Mouse (Mus musculus) heart, embryonic 14.5 days (tissue): ENCODE data around the gene Taok2. TPM values are rescaled to one million over a fixed set of nuclear protein-coding genes. Genes with fewer than 3 reads are reported as not detected.

Experiments
- ATAC-seq: fragments of 200-750 bp; cut with Nextera tagmentation; 2 replicates; pipeline ENCODE4 v1.8.0; 2017; ENCODE audit warnings: low read depth, moderate TSS enrichment; ENCODE audit not compliant: insufficient number of reproducible peaks, insufficient read depth, low FRiP score
- H3K27ac ChIP-seq, 2 experiments: fragments of 200-500 bp in 1 of 2; fragments of 300-500 bp in 1 of 2; sonication (generic) in 1 of 2; replicated peaks in 1 of 2; 2 replicates each; pipeline ENCODE4 v1.5.1; 2012 to 2014; ENCODE audit warnings: low read depth in 2 of 2, low read length in 2 of 2, control low read depth in 1 of 2, mild to moderate bottlenecking in 1 of 2, mixed read lengths in 1 of 2; ENCODE audit not compliant: control insufficient read depth in 1 of 2, insufficient read depth in 1 of 2
- H3K27me3 ChIP-seq: fragments of 300-500 bp; sonication (generic); 2 replicates; pipeline ENCODE4 v1.6.1; 2014; ENCODE audit warnings: mild to moderate bottlenecking, low read length, control low read depth; ENCODE audit not compliant: control insufficient read depth, insufficient read depth
- H3K36me3 ChIP-seq: fragments of 300-500 bp; sonication (generic); 2 replicates; pipeline ENCODE4 v1.6.1; 2014; ENCODE audit warnings: mild to moderate bottlenecking, control low read depth, low read length, mixed read lengths; ENCODE audit not compliant: control insufficient read depth, insufficient read depth
- H3K4me1 ChIP-seq, 2 experiments: fragments of 200-500 bp in 1 of 2; fragments of 300-500 bp in 1 of 2; sonication (generic) in 1 of 2; 2 replicates each; pipeline ENCODE4 v1.6.1; 2012 to 2014; ENCODE audit warnings: low read length in 2 of 2, control low read depth in 1 of 2, mixed read lengths in 1 of 2; ENCODE audit not compliant: control insufficient read depth in 2 of 2, insufficient read depth in 2 of 2
- H3K4me2 ChIP-seq: fragments of 300-500 bp; sonication (generic); 2 replicates; pipeline ENCODE4 v1.6.1; 2014; ENCODE audit warnings: mild to moderate bottlenecking, low read length
- H3K4me3 ChIP-seq, 2 experiments: fragments of 200-500 bp in 1 of 2; fragments of 300-500 bp in 1 of 2; sonication (generic) in 1 of 2; 2 replicates each; pipeline ENCODE4 v1.5.1; 2012 to 2014; ENCODE audit warnings: low read length in 2 of 2, mild to moderate bottlenecking in 2 of 2, control low read depth in 1 of 2, low read depth in 1 of 2, moderate library complexity in 1 of 2; ENCODE audit not compliant: control insufficient read depth in 1 of 2, insufficient read depth in 1 of 2
- H3K9ac ChIP-seq: fragments of 300-500 bp; sonication (generic); 2 replicates; pipeline ENCODE4 v1.6.1; 2014; ENCODE audit warnings: mild to moderate bottlenecking, low read length
- H3K9me3 ChIP-seq: fragments of 300-500 bp; sonication (generic); 2 replicates; pipeline ENCODE4 v1.6.1; 2016; ENCODE audit warnings: low read length, control low read depth; ENCODE audit not compliant: control insufficient read depth
- WGBS: fragments of 180-500 bp; shearing (Covaris S2); extraction: QIAGEN DNeasy Blood & Tissue Kit; methylation state at CpG from one replicate; pipeline ENCODE4 v1.1.7; 2014; 5-methylcytosine and 5-hydroxymethylcytosine counted together
- polyA plus RNA-seq: library from polyadenylated mRNA; unstranded; fragments of >200 nt; fragmentation: Nextera tagmentation; extraction: Ambion mirVana; gene quantifications from 2 replicates; pipeline ENCODE4 v1.2.1, GENCODE M21; 2014

The Taok2 gene
- 19.8 and 21.7 TPM in 2 replicates for polyA plus RNA-seq

DNA sequence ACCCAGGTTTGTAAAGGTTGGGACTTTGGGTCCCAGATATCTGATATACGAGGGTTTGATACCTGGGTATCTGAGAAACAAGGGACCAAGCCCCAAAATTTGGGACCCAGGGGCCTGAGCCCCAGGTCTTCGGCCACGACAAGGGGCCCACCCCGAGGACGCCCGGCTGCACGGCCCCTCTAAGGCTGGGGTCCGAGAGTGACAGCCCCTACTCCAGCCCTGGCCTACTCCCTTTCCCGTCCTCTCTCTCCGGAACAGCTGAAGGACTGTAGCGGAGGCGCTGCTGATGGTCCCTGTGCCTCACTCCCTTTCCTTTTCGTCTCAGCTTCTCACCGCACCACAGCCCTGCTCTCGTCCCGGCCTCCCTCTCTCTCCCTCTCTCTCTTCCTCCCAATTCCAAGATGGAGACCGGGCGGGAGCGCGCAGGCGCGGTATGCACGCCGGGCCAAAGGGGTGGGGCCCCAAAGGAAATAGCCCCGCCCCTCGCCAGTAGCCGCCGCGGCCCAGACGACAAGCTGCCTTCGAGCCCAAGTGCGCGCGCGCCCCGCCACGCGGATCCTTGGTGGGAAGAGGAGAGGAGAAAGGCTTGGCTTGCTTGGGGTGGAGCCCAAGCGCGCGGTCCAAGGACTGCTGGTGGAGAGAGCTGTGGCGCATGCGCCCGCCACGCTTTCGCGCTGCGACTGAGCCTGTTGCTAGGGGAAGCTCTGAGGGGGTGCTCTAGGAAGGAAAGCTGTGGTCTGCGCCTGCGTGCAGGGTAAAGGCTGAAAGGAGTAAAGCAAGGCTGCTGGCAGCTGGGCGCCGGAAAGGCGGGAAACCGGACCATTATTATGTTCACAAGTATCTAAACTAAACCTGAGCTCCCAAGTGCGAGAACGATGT lies at the start of gene Taok2:
TSS of gene Taok2 (minus strand) at position 418 of the 879 bp plus-strand sequence.
- WGBS: under 1% methylated on average over 56 of the region's 56 CpGs
- peak; percentile 96 for ATAC-seq

DNA sequence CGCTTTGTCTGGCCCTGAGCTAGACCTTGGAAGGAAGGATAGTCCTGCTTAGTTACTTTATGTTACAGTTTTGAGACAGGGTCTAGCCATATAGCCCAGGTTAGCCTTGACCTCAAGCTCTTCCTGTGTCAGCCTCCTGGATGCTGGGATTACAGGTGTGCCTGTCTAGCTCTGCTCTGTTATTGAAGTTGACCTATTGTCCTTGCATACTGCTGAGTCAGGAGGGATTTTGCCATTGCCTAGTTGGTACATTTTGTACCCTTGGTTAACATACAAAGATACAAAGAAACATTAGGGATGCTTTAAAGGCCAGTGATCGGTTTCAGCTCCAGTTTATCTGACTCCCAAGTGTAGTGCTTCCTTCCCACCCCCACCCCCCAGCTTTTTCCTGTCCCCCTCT lies 48.1 kb upstream of the Taok2 start:
- WGBS: 75% methylated on average over 2 of the region's 2 CpGs
- no peaks in the 10 kb centered on the region for H3K27me3 ChIP-seq
- no peak overlapping the region for H3K4me2 ChIP-seq
- H3K36me3 ChIP-seq: peaks cover 49% of the 10 kb centered on the region
- no peaks in the 10 kb centered on the region for H3K9me3 ChIP-seq
- H3K4me1 ChIP-seq: peaks cover 3 to 6% of the 10 kb centered on the region in 2 experiments
- H3K9ac ChIP-seq: no peak overlapping the region
- no peak for ATAC-seq
- no peak overlapping the region for H3K4me3 ChIP-seq
- H3K27ac ChIP-seq: no peak overlapping the region

More for the DNA sequence above, at the start of gene Taok2:
- Histone ChIP-seq H3K27me3 (no peaks in the 10 kb centered on the region), H3K9ac (peak within 1 kb of the TSS; percentile 96), H3K9me3 (no peaks in the 10 kb centered on the region), H3K27ac (peak within 1 kb of the TSS; percentile 94 to 97), H3K4me3 (peak within 1 kb of the TSS; percentile 84 to 89), H3K4me2 (peak within 1 kb of the TSS; percentile 95), H3K36me3 (peaks cover 11% of the 10 kb centered on the region), H3K4me1 (peaks cover 5 to 27% of the 10 kb centered on the region in 2 experiments; a peak in 3 of 4 replicates)

DNA sequence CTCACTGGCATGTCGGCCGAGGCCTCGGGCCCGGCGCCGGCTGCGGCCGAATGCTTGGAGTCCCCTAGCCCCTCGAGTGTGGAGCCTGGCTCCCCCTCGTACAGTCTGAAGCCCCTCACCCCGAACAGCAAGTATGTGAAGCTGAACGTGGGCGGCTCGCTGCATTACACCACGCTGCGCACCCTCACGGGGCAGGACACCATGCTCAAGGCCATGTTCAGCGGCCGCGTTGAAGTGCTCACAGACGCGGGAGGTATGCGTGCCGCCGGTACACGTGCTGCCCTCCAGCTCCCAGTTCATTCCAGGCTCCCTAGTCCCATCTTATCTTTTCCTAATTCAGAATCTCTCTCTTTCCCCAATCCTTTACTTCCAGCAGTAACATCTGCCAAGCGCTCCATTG lies 44.5 kb upstream of the Taok2 start:
- H3K4me1 ChIP-seq: peaks cover 3 to 6% of the 10 kb centered on the region in 2 experiments
- peak overlapping the region; percentile 88 for H3K9ac ChIP-seq
- ATAC-seq: no peak; the same call in 1 of the 2 replicates
- H3K9me3 ChIP-seq: no peaks in the 10 kb centered on the region
- H3K4me3 ChIP-seq: peak overlapping the region; percentile 52 to 77
- H3K27ac ChIP-seq: peak overlapping the region; percentile 3 to 66; a peak in 3 of 4 replicates
- H3K27me3 ChIP-seq: no peaks in the 10 kb centered on the region
- H3K36me3 ChIP-seq: peaks cover 32% of the 10 kb centered on the region
- H3K4me2 ChIP-seq: peak overlapping the region; percentile 97
- WGBS: 0% methylated on average over 27 of the region's 27 CpGs

DNA sequence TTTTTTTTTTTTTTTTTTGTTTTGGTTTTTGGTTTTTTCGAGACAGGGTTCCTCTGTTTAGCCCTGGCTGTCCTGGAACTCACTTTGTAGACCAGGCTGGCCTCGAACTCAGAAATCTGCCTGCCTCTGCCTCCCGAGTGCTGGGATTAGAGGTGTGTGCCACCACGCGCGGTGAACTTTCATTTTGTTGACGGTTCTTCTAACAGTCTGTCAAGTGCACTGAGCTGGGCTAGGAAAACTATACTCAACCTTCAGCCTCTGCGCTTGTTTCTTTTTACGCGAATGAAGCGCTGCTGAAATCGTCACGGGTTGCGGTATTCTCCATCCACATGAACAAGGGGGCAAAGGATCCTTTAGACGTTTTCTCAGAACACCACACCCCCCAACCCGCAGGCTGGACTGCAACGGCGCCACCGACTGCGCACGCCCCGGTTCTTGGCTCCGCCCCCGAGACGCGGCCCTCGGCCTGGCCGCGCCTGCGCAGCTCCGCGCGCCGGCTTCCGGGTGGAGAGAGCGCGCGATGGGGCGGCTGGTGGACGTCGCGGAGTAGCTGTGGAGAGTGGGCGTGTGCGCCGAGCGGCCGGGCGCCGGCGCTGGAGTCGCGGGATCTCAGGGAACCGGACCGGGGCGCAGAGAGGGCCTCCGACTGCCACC lies 44.0 kb upstream of the Taok2 start, which contains the start of gene Kctd13:
TSS of gene Kctd13 (plus strand) at position 496 of the 654 bp plus-strand sequence.
- Histone ChIP-seq H3K9ac (peak within 1 kb of the TSS; percentile 88), H3K27ac (peak within 1 kb of the TSS; percentile 17 to 66), H3K4me2 (peak within 1 kb of the TSS; percentile 97), H3K4me3 (peak within 1 kb of the TSS; percentile 52 to 77), H3K9me3 (no peaks in the 10 kb centered on the region), H3K4me1 (peaks cover 3 to 9% of the 10 kb centered on the region in 2 experiments), H3K27me3 (no peaks in the 10 kb centered on the region), H3K36me3 (peaks cover 28% of the 10 kb centered on the region)
- 2% methylated on average over 56 of the region's 56 CpGs for WGBS
- peak; percentile 93 for ATAC-seq

DNA sequence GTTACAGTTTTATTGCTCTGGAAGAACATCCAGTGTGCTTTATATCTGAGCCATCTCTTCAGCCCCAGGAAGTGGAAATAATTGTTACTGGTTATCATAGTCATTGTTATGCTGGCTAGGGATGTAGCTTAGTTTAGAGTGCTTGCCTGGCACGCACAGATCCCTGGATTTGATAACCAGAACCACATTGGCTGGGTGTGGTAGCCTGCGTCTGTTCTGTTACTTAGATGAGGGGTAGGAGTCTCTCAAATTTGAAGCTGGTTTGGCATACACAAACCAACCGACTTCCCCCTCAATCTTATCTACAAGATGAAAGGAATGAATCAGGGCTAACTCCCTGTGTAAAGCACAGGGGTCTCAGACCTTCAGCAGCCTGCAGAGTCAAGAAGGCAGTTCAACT lies 41.8 kb upstream of the Taok2 start:
- H3K27ac ChIP-seq: no peak overlapping the region
- no peaks in the 10 kb centered on the region for H3K9me3 ChIP-seq
- WGBS: 29% methylated on average over 3 of the region's 3 CpGs
- H3K9ac ChIP-seq: no peak overlapping the region
- H3K4me2 ChIP-seq: no peak overlapping the region
- no peaks in the 10 kb centered on the region for H3K27me3 ChIP-seq
- peaks cover 10% of the 10 kb centered on the region for H3K36me3 ChIP-seq
- peaks cover 3 to 12% of the 10 kb centered on the region in 2 experiments for H3K4me1 ChIP-seq
- ATAC-seq: no peak
- H3K4me3 ChIP-seq: no peak overlapping the region

DNA sequence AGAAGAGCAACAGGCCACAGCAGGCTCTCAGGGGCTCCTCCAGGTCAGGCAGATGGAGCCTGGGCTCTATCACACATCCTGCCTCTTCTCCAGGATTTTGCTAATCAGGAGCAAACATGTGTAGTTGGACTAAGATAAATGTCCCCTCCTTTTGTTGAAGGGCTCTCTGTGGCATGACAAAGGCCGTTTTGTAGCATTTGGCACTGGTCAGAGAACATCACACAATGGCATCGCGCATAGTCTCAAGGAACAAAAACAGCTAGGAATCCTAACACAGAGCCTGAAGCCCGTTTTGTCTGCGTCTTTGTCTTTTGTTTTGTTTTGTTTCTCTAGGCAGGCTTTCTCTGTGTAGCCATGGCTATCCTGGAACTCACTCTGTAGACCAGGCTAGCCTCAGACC lies 39.5 kb upstream of the Taok2 start:
- Histone ChIP-seq H3K4me2 (no peak overlapping the region), H3K9me3 (no peaks in the 10 kb centered on the region), H3K27ac (peak overlapping the region in 1 of 2 experiments; percentile 37; a peak in 1 of 4 replicates), H3K36me3 (no peaks in the 10 kb centered on the region), H3K9ac (no peak overlapping the region), H3K4me1 (0 out of 4 replicates have a peak, but pooled peaks cover 0 to 6% of the 10 kb centered on the region in 2 experiments), H3K27me3 (no peaks in the 10 kb centered on the region), H3K4me3 (no peak overlapping the region)
- 57% methylated on average over 5 of the region's 5 CpGs for whole genome bisulfite sequencing
- no peak for ATAC-seq

DNA sequence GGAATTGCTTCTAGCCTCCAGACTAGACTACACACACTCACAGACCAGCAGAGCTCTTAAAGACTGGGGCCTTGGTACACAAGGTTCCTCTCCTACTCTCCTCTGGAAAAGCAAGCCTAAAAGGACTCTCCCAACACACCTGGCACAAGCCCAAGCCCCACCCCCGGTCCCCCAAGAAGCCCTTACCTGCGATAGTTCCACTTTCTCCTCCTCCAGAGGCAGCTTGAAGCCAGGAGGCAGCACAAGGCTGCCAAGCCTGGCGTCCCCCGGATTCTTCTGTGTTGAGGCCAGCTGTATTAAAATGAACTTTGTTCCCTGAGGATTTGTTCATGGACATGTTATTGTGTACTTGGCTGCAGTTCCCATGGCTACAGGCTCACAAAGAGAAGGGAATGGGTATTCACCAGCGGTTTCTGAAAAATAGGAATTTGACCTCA lies 38.1 kb upstream of the Taok2 start, which contains the start of gene Tmem219:
TSS of gene Tmem219 (minus strand) at position 294 of the 437 bp plus-strand sequence.
- WGBS: 54% methylated on average over 5 of the region's 5 CpGs

More for the DNA sequence above, 38.1 kb upstream of the Taok2 start, which contains the start of gene Tmem219:
- H3K4me1 ChIP-seq: 0 out of 4 replicates have a peak, but pooled peaks cover 0 to 6% of the 10 kb centered on the region in 2 experiments
- peak within 1 kb of the TSS in 1 of 2 experiments; percentile 37; a peak in 1 of 4 replicates for H3K27ac ChIP-seq
- no peaks in the 10 kb centered on the region for H3K36me3 ChIP-seq
- no peaks in the 10 kb centered on the region for H3K27me3 ChIP-seq
- H3K4me3 ChIP-seq: no peak within 1 kb of the TSS
- ATAC-seq: no peak
- no peaks in the 10 kb centered on the region for H3K9me3 ChIP-seq
- no peak within 1 kb of the TSS for H3K4me2 ChIP-seq
- H3K9ac ChIP-seq: no peak within 1 kb of the TSS
